Mouse (Mus musculus): ENCODE results near the gene Zfp3. TPM values are rescaled to one million over a fixed set of nuclear protein-coding genes. Genes with fewer than 3 reads are reported as not detected.
A peak's percentile ranks its signal among the peaks of the same experiment; 100 is the strongest.

The Zfp3 gene
- total RNA-seq (2017): 3.7 and 8.3 TPM in 2 replicates

GRCm38 (mm10) chr11:70763936-70764808 lies at the start of gene Zfp3:
Gene Zfp3, plus strand, starts transcription at chr11:70764209.
- peak; percentile 57 to 61; a peak in 3 of 4 replicates for ATAC-seq (replicated peaks in 1 of 2; ENCODE audit: insufficient read depth in 1 of 2, low FRiP score in 2 of 2, low TSS enrichment in 1 of 2, low read depth in 1 of 2, poor library complexity in 2 of 2, severe bottlenecking in 2 of 2)

GRCm38 (mm10) chr11:70715832-70716231 lies 48.2 kb upstream of the Zfp3 start:
- no peak for ATAC-seq (replicated peaks in 1 of 2; ENCODE audit: insufficient read depth in 1 of 2, low FRiP score in 2 of 2, low TSS enrichment in 1 of 2, low read depth in 1 of 2, poor library complexity in 2 of 2, severe bottlenecking in 2 of 2)

GRCm38 (mm10) chr11:70718481-70718880 lies 45.5 kb upstream of the Zfp3 start:
- ATAC-seq (replicated peaks in 1 of 2; ENCODE audit: insufficient read depth in 1 of 2, low FRiP score in 2 of 2, low TSS enrichment in 1 of 2, low read depth in 1 of 2, poor library complexity in 2 of 2, severe bottlenecking in 2 of 2): no peak

- peak; percentile 93 to 98 for ATAC-seq (replicated peaks in 1 of 2; ENCODE audit: insufficient read depth in 1 of 2, low FRiP score in 2 of 2, low TSS enrichment in 1 of 2, low read depth in 1 of 2, poor library complexity in 2 of 2, severe bottlenecking in 2 of 2)
Observed at GRCm38 (mm10) chr11:70720567-70720966, 43.4 kb upstream of the Zfp3 start.

- ATAC-seq (replicated peaks in 1 of 2; ENCODE audit: insufficient read depth in 1 of 2, low FRiP score in 2 of 2, low TSS enrichment in 1 of 2, low read depth in 1 of 2, poor library complexity in 2 of 2, severe bottlenecking in 2 of 2): no peak
Observed at GRCm38 (mm10) chr11:70721072-70721471, 42.9 kb upstream of the Zfp3 start.

GRCm38 (mm10) chr11:70724706-70725105 lies 39.3 kb upstream of the Zfp3 start:
- ATAC-seq (replicated peaks in 1 of 2; ENCODE audit: insufficient read depth in 1 of 2, low FRiP score in 2 of 2, low TSS enrichment in 1 of 2, low read depth in 1 of 2, poor library complexity in 2 of 2, severe bottlenecking in 2 of 2): no peak

GRCm38 (mm10) chr11:70726585-70726984 lies 37.4 kb upstream of the Zfp3 start:
- no peak for ATAC-seq (replicated peaks in 1 of 2; ENCODE audit: insufficient read depth in 1 of 2, low FRiP score in 2 of 2, low TSS enrichment in 1 of 2, low read depth in 1 of 2, poor library complexity in 2 of 2, severe bottlenecking in 2 of 2)

- no peak for ATAC-seq (replicated peaks in 1 of 2; ENCODE audit: insufficient read depth in 1 of 2, low FRiP score in 2 of 2, low TSS enrichment in 1 of 2, low read depth in 1 of 2, poor library complexity in 2 of 2, severe bottlenecking in 2 of 2)
Observed at GRCm38 (mm10) chr11:70727385-70727784, 36.6 kb upstream of the Zfp3 start.

- no peak for ATAC-seq (replicated peaks in 1 of 2; ENCODE audit: insufficient read depth in 1 of 2, low FRiP score in 2 of 2, low TSS enrichment in 1 of 2, low read depth in 1 of 2, poor library complexity in 2 of 2, severe bottlenecking in 2 of 2)
Observed at GRCm38 (mm10) chr11:70730427-70731038, 33.5 kb upstream of the Zfp3 start.

- ATAC-seq (replicated peaks in 1 of 2; ENCODE audit: insufficient read depth in 1 of 2, low FRiP score in 2 of 2, low TSS enrichment in 1 of 2, low read depth in 1 of 2, poor library complexity in 2 of 2, severe bottlenecking in 2 of 2): no peak
Observed at GRCm38 (mm10) chr11:70731178-70731577, 32.8 kb upstream of the Zfp3 start.

GRCm38 (mm10) chr11:70733256-70733655 lies 30.8 kb upstream of the Zfp3 start:
- ATAC-seq (replicated peaks in 1 of 2; ENCODE audit: insufficient read depth in 1 of 2, low FRiP score in 2 of 2, low TSS enrichment in 1 of 2, low read depth in 1 of 2, poor library complexity in 2 of 2, severe bottlenecking in 2 of 2): no peak

GRCm38 (mm10) chr11:70737749-70738148 lies 26.3 kb upstream of the Zfp3 start:
- peak; percentile 69 to 83 for ATAC-seq (replicated peaks in 1 of 2; ENCODE audit: insufficient read depth in 1 of 2, low FRiP score in 2 of 2, low TSS enrichment in 1 of 2, low read depth in 1 of 2, poor library complexity in 2 of 2, severe bottlenecking in 2 of 2)

GRCm38 (mm10) chr11:70741603-70742002 lies 22.4 kb upstream of the Zfp3 start:
- ATAC-seq (replicated peaks in 1 of 2; ENCODE audit: insufficient read depth in 1 of 2, low FRiP score in 2 of 2, low TSS enrichment in 1 of 2, low read depth in 1 of 2, poor library complexity in 2 of 2, severe bottlenecking in 2 of 2): no peak

- ATAC-seq (replicated peaks in 1 of 2; ENCODE audit: insufficient read depth in 1 of 2, low FRiP score in 2 of 2, low TSS enrichment in 1 of 2, low read depth in 1 of 2, poor library complexity in 2 of 2, severe bottlenecking in 2 of 2): no peak
Observed at GRCm38 (mm10) chr11:70742117-70742516, 21.9 kb upstream of the Zfp3 start.

GRCm38 (mm10) chr11:70742581-70743459 lies 21.2 kb upstream of the Zfp3 start:
- no peak for ATAC-seq (replicated peaks in 1 of 2; ENCODE audit: insufficient read depth in 1 of 2, low FRiP score in 2 of 2, low TSS enrichment in 1 of 2, low read depth in 1 of 2, poor library complexity in 2 of 2, severe bottlenecking in 2 of 2)

GRCm38 (mm10) chr11:70745636-70746035 lies 18.4 kb upstream of the Zfp3 start:
- no peak for ATAC-seq (replicated peaks in 1 of 2; ENCODE audit: insufficient read depth in 1 of 2, low FRiP score in 2 of 2, low TSS enrichment in 1 of 2, low read depth in 1 of 2, poor library complexity in 2 of 2, severe bottlenecking in 2 of 2)

- ATAC-seq (replicated peaks in 1 of 2; ENCODE audit: insufficient read depth in 1 of 2, low FRiP score in 2 of 2, low TSS enrichment in 1 of 2, low read depth in 1 of 2, poor library complexity in 2 of 2, severe bottlenecking in 2 of 2): no peak
Observed at GRCm38 (mm10) chr11:70747876-70748545, 16.0 kb upstream of the Zfp3 start.

Data from hematopoietic stem cell, adult 5-6 weeks (primary cell).